Mouse (Mus musculus): ENCODE results near the gene Rhov. TPM values are rescaled to one million over a fixed set of nuclear protein-coding genes. Genes with fewer than 3 reads are reported as not detected.

The Rhov gene
- total RNA-seq, 2 experiments from 2014 or later, result not detected

GRCm38 (mm10) chr2:119240075-119240818 lies 30.8 kb downstream of the Rhov start:
- DNase-seq, result no peak
- intact Hi-C loops (cut with DNase I), result no loop called here

GRCm38 (mm10) chr2:119238671-119239070 lies 32.4 kb downstream of the Rhov start:
- DNase-seq, result no peak
- intact Hi-C loops (cut with DNase I), result no loop called here

- intact Hi-C loops (cut with DNase I), result no loop called here
- peak in 1 of 2 experiments; percentile 9 for DNase-seq
These were observed 33.2 kb downstream of the Rhov start for GRCm38 (mm10) chr2:119237871-119238220.

GRCm38 (mm10) chr2:119237210-119237870 lies 33.7 kb downstream of the Rhov start, which contains the start of gene Spint1:
Spint1 (plus strand) TSS chr2:119237362.
- intact Hi-C loops (cut with DNase I), result no loop called here
- DNase-seq, result no peak

GRCm38 (mm10) chr2:119236682-119237209 lies 34.3 kb downstream of the Rhov start:
- intact Hi-C loops (cut with DNase I), result no loop called here
- DNase-seq, result no peak

- DNase-seq, result no peak
- intact Hi-C loops (cut with DNase I), result no loop called here
These were observed 41.0 kb downstream of the Rhov start, which contains the start of gene Ppp1r14d for GRCm38 (mm10) chr2:119229775-119230704. Ppp1r14d (minus strand) TSS chr2:119229906.

Other genes with a start within 250 kb of the Rhov start
- gene Ccdc32, start 241.9 kb downstream of the Rhov start, total RNA-seq (2021), result 10 to 100 TPM; 12.8 to 17.4 TPM
- 1 to 10 TPM; 5.6 TPM for gene Rpusd2, start 236.5 kb downstream of the Rhov start, total RNA-seq (2021)
- 1 to 10 TPM; 6.7 to 9.1 TPM for gene Knl1, start 224.2 kb downstream of the Rhov start, total RNA-seq (2021)
- gene Rad51, start 158.5 kb downstream of the Rhov start, total RNA-seq (2021), result 1 to 10 TPM; 4.7 to 6.6 TPM
- gene Rmdn3, start 114.2 kb downstream of the Rhov start, total RNA-seq (2021), result 10 to 100 TPM; 18.8 to 19.2 TPM
- gene Gchfr, start 103.5 kb downstream of the Rhov start, total RNA-seq (2021), result 1 to 10 TPM; 1.3 to 2.9 TPM
- gene Gm14137, start 96.8 kb downstream of the Rhov start, total RNA-seq (2021), result not detected
- gene Zfyve19, start 62.7 kb downstream of the Rhov start, total RNA-seq (2021), result 10 to 100 TPM; 21.6 TPM
- 10 to 100 TPM; 12.0 to 13.3 TPM for gene Dnajc17, start 62.5 kb downstream of the Rhov start, total RNA-seq (2021)
- not detected for gene Ppp1r14d, start 41.4 kb downstream of the Rhov start, total RNA-seq (2021)
- not detected for gene Spint1, start 33.9 kb downstream of the Rhov start, total RNA-seq (2021)
- gene Vps18, start 17.5 kb upstream of the Rhov start, total RNA-seq (2021), result 10 to 100 TPM; 13.4 to 13.7 TPM
- gene Dll4, start 54.5 kb upstream of the Rhov start, total RNA-seq (2021), result 10 to 100 TPM; 23.8 to 27.9 TPM
- gene Chac1, start 80.0 kb upstream of the Rhov start, total RNA-seq (2021), result 1 to 10 TPM; 3.5 to 7.5 TPM
- 10 to 100 TPM; 13.7 to 14.7 TPM for gene Ino80, start 206.4 kb upstream of the Rhov start, total RNA-seq (2021)